In genomic region chr5:123572357-123573186, GRCm38 (mm10) we compare ENCODE assay signal across 8 mouse cellular contexts. TPM values are rescaled to one million over a fixed set of nuclear protein-coding genes. Genes with fewer than 3 reads are reported as not detected.
A peak's percentile ranks its signal among the peaks of the same experiment; 100 is the strongest.
DNase-seq lines count a peak whose midpoint lies in the region; ATAC-seq and TF ChIP-seq lines count a peak whose summit lies in the region.

Gene Vps33a (minus strand): TSS chr5:123573038.

- H3K27ac ChIP-seq in bone marrow macrophage, adult 2 months (ENCODE audit: insufficient read depth, low read depth, low read length) = peak within 1 kb of the TSS; percentile 85
- H3K27ac ChIP-seq in embryonic fibroblast, embryonic 13.5 days (ENCODE audit: insufficient read depth, low read length) = no peak within 1 kb of the TSS
- H3K27ac ChIP-seq in kidney, embryonic 14.5 days (ENCODE audit: low read depth, low read length) = 0 out of 2 replicates have a peak within 1 kb of the TSS, but pooled peaks have one; percentile 17
- H3K27ac ChIP-seq in limb, embryonic 15.5 days = peak within 1 kb of the TSS; percentile 66

- under 1% methylated on average over 54 of the region's 54 CpGs for WGBS in kidney, embryonic 14.5 days
- WGBS in limb, embryonic 15.5 days = under 1% methylated on average over 54 of the region's 54 CpGs

- H3K27me3 ChIP-seq in kidney, embryonic 14.5 days (ENCODE audit: control insufficient read depth, insufficient read depth, low read length) = no peaks in the 10 kb centered on the region
- no peaks in the 10 kb centered on the region for H3K27me3 ChIP-seq in limb, embryonic 15.5 days

- peak within 1 kb of the TSS; percentile 92 for H3K4me2 ChIP-seq in kidney, embryonic 14.5 days (replicated peaks; ENCODE audit: low read depth, low read length)
- H3K4me2 ChIP-seq in limb, embryonic 15.5 days = peak within 1 kb of the TSS; percentile 89

- peaks cover 17% of the 10 kb centered on the region; the same call in 1 of the 2 replicates for H3K36me3 ChIP-seq in kidney, embryonic 14.5 days (ENCODE audit: control insufficient read depth, insufficient read depth, low read length)
- peaks cover 30% of the 10 kb centered on the region for H3K36me3 ChIP-seq in limb, embryonic 15.5 days

- TF ChIP-seq POLR2A in bone marrow macrophage, adult 2 months (IDR thresholded peaks at IDR 0.05; ENCODE audit: borderline replicate concordance, low read depth, low read length) = peak; percentile 67; the same call in 1 of the 2 replicates
- peak; percentile 87 for TF ChIP-seq POLR2A in embryonic fibroblast, embryonic 13.5 days (IDR thresholded peaks at IDR 0.05; ENCODE audit: low read depth, low read length)

- ATAC-seq in kidney, embryonic 14.5 days (ENCODE audit: low FRiP score, low TSS enrichment) = peak; percentile 96
- peak; percentile 85 for ATAC-seq in limb, embryonic 15.5 days (ENCODE audit: insufficient number of reproducible peaks, low FRiP score, low TSS enrichment, low read depth)

- peak within 1 kb of the TSS; percentile 78 for H3K4me3 ChIP-seq in bone marrow macrophage, adult 2 months (ENCODE audit: insufficient read depth, low read length)
- H3K4me3 ChIP-seq in embryonic fibroblast, embryonic 13.5 days (ENCODE audit: insufficient read depth, low read length) = peak within 1 kb of the TSS; percentile 80
- peak within 1 kb of the TSS; percentile 99 for H3K4me3 ChIP-seq in kidney, embryonic 14.5 days (ENCODE audit: low read length)
- H3K4me3 ChIP-seq in limb, embryonic 15.5 days = peak within 1 kb of the TSS; percentile 97

- peaks cover 26% of the 10 kb centered on the region for H3K4me1 ChIP-seq in bone marrow macrophage, adult 2 months (ENCODE audit: control insufficient read depth, insufficient read depth, low read length)
- no peaks in the 10 kb centered on the region for H3K4me1 ChIP-seq in embryonic fibroblast, embryonic 13.5 days (ENCODE audit: control insufficient read depth, insufficient read depth, low read length)
- peaks cover 7% of the 10 kb centered on the region for H3K4me1 ChIP-seq in kidney, embryonic 14.5 days (ENCODE audit: control insufficient read depth, insufficient read depth, low read length)
- peaks cover 13% of the 10 kb centered on the region for H3K4me1 ChIP-seq in limb, embryonic 15.5 days

- peak; percentile 99 for DNase-seq in A20 (ENCODE audit: low read depth, low spot score)
- DNase-seq in heart, adult 9 months (ENCODE audit: low spot score in 2 of 2) = peak; percentile 97 to 98
- DNase-seq in monocyte, adult 2 months (ENCODE audit: low read depth in 1 of 2, low spot score in 2 of 2) = peak; percentile 92 to 93
- peak; percentile 97 to 98 for DNase-seq in spleen, postnatal 36 days (ENCODE audit: low spot score in 2 of 2)

- H3K9ac ChIP-seq in kidney, embryonic 14.5 days (ENCODE audit: low read depth, low read length) = peak within 1 kb of the TSS; percentile 83
- peak within 1 kb of the TSS; percentile 79 for H3K9ac ChIP-seq in limb, embryonic 15.5 days

- no peak for TF ChIP-seq CTCF in bone marrow macrophage, adult 2 months (IDR thresholded peaks at IDR 0.05; ENCODE audit: low read depth, low read length)
- TF ChIP-seq CTCF in embryonic fibroblast, embryonic 13.5 days (IDR thresholded peaks at IDR 0.05; ENCODE audit: borderline replicate concordance, insufficient read depth, low read length) = no peak

- no peaks in the 10 kb centered on the region for H3K9me3 ChIP-seq in kidney, embryonic 14.5 days (ENCODE audit: control insufficient read depth, low read length)
- no peaks in the 10 kb centered on the region for H3K9me3 ChIP-seq in limb, embryonic 15.5 days

RNA-seq across cellular contexts. Expression of gene Vps33a, which starts in this region (rescaled TPM):
- polyA plus RNA-seq in bone marrow macrophage, adult 2 months (2012; ENCODE audit: insufficient read depth, insufficient read length, missing spikeins) = 43.2 and 44.3 TPM in 2 replicates
- polyA plus RNA-seq in embryonic fibroblast, embryonic 13.5 days (2011; ENCODE audit: insufficient read length, low read depth, missing spikeins) = 20.5 and 25.6 TPM in 2 replicates
- polyA plus RNA-seq in kidney, embryonic 14.5 days (2014; fragmentation: Nextera tagmentation; extraction: Ambion mirVana) = 17.1 and 34.5 TPM in 2 replicates
- 25.7 and 29.7 TPM in 2 replicates for polyA plus RNA-seq in limb, embryonic 15.5 days (2015; fragmentation: Nextera tagmentation; extraction: Ambion mirVana)
